Mouse (Mus musculus): ENCODE data around the gene Memo1. TPM values are rescaled to one million over a fixed set of nuclear protein-coding genes. Genes with fewer than 3 reads are reported as not detected.
"Not testable (repeated sequence)": the region's sequence is repeated elsewhere in the genome, so short reads cannot be mapped to it uniquely, and the experiment has no call there.

Memo1 gene
- polyA plus RNA-seq, 1 experiment: 18.4 TPM

DNA sequence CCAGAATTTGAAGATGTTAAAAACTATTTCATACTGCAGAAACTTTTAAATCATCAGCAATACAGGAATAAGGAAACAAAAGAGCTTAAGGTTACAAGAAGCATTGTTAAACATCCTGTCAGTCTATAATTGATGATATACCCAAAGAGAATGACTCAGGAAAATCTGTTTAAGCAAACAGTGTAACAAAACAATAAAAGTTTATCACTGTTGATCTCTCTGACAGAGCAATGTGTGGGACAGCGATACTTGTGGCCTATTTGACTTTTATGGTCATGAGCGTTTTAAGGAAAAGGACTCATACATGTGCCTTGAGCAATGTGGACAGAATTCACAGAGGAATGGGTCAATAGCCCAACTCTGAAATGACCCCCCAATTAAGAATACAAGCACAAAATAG is 78.0 kb downstream of the Memo1 start:
- Histone ChIP-seq H3K27me3 (ENCODE audit: control insufficient read depth) (no peaks in the 10 kb centered on the region), H3K9me3 (ENCODE audit: control insufficient read depth, low read length) (no peaks in the 10 kb centered on the region), H3K36me3 (ENCODE audit: control insufficient read depth) (peaks cover 68% of the 10 kb centered on the region), H3K4me1 (ENCODE audit: control insufficient read depth) (peaks cover 2% of the 10 kb centered on the region; the same call in 1 of the 2 replicates), H3K4me3 (replicated peaks) (no peak overlapping the region)
- TF ChIP-seq TAL1 (IDR thresholded peaks at IDR 0.05; ENCODE audit: low read length): no peak
- TF ChIP-seq GATA1 (IDR thresholded peaks at IDR 0.05; ENCODE audit: low read length): no peak

DNA sequence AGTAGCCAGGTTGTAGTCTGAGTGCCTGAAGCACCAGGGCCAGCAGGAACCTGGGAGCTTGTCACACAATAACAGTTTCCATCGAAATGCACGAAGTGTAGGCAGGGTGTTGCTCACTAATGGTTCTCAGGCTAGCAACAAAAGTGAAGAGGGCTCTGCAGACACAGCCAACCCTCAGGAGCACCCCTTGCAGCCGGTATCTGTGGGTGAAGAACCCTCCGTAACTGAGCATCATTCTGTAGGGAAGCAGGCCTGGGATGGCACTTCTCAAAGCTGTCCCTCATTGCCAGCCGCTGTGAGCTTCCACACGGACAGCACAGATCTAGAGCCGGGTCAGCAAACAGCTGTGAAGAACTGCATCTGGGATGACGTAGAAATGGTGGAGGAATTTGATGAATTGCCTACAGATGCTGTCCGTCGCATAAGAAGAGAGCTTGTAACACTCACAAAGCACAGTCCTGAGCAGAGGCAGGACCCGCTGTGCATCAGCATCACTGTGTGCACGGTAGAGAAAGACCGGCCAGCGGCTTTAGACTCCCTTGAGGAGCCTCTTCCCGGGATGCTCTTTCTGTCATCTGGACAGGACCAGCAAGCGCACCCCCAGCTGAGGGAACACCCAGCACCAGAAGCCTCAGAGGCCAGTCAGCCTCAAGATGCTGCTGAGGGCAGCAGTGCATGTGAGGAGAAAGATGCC is 82.3 kb downstream of the Memo1 start:
- H3K4me1 ChIP-seq (ENCODE audit: control insufficient read depth); H3K9me3 ChIP-seq (ENCODE audit: control insufficient read depth, low read length); H3K4me3 ChIP-seq (replicated peaks); H3K27me3 ChIP-seq (ENCODE audit: control insufficient read depth): not testable (repeated sequence)
- peaks cover 66% of the 10 kb centered on the region for H3K36me3 ChIP-seq (ENCODE audit: control insufficient read depth)

DNA sequence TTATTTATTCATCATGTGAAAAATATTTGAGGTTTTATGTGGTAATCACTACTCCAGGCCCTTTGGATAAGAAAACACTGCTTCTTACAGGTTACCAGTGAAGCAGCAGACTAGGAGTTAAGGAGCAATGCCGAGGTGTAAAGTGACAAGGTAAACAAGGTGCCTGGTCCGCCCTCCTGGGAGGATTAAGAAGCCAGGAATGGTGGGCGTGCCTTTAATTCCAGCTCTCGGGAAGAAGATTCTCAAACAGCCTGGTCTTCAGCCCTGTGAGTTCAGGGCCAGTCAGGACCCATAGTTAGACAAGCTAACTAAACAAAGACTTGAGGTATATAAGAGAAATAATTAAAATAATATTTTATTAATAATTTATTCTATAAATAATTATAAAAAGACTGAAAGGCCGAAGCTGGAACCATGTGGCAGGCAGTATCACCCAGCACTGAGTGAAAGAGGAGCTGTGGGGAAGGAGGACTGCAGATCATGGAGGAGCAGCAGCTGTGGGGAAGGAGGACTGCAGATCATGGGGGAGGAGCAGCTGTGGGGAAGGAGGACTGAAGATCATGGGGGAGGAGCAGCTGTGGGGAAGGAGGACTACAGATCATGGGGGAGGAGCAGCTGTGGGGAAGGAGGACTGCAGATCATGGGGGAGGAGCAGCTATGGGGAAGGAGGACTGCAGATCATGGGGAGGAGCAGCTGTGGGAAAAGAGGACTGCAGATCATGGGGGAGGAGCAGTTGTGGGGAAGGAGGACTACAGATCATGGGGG is 86.0 kb downstream of the Memo1 start:
- H3K4me3 ChIP-seq (replicated peaks): no peak overlapping the region
- TF ChIP-seq GATA1 (IDR thresholded peaks at IDR 0.05; ENCODE audit: low read length) (no peak), TAL1 (IDR thresholded peaks at IDR 0.05; ENCODE audit: low read length) (no peak)
- H3K4me1 ChIP-seq (ENCODE audit: control insufficient read depth): no peaks in the 10 kb centered on the region
- no peaks in the 10 kb centered on the region for H3K27me3 ChIP-seq (ENCODE audit: control insufficient read depth)
- H3K9me3 ChIP-seq (ENCODE audit: control insufficient read depth, low read length): no peaks in the 10 kb centered on the region
- H3K36me3 ChIP-seq (ENCODE audit: control insufficient read depth): peaks cover 63% of the 10 kb centered on the region

DNA sequence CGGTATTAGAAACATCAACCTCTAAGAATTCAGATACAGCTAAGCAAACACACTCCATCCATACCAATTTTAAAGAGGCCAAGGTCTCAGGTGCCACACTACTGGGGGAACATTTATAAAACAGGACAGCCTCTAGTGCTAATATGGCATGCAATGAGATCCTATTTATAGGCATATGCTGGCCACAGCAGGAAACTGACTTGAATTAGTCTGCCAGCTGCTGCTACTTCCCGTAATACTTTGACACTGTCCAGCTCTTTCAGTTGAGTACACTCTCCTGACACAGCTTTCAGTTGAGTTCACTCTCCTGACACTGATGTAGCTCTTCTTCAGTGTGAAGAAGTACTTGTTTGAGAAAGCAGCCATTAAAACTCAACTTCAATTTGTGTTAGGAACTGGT is 99.4 kb downstream of the Memo1 start:
- no peaks in the 10 kb centered on the region for H3K27me3 ChIP-seq (ENCODE audit: control insufficient read depth)
- H3K36me3 ChIP-seq (ENCODE audit: control insufficient read depth): peaks cover 63% of the 10 kb centered on the region
- no peak overlapping the region for H3K4me3 ChIP-seq (replicated peaks)
- no peaks in the 10 kb centered on the region for H3K9me3 ChIP-seq (ENCODE audit: control insufficient read depth, low read length)
- TF ChIP-seq GATA1 (IDR thresholded peaks at IDR 0.05; ENCODE audit: low read length) (no peak), TAL1 (IDR thresholded peaks at IDR 0.05; ENCODE audit: low read length) (no peak)
- H3K4me1 ChIP-seq (ENCODE audit: control insufficient read depth): no peaks in the 10 kb centered on the region

DNA sequence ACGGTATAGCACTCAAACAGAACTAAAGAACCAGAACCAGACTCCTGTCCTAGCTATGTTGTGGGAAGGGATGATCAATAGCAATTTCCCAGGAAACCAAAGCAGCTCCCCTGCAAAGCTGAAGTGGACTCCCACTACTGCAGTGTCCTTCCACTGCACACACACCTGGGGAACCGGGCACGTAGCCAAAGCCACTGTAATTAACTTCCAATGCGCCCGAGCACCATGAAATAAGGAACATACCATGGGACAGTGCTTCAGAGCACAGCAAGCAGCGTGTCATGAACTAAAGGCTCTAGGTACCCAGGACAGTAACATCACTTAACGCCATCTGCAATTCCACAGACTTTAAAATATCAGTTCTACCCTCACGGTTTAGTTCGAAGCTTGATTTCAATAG is 100.6 kb downstream of the Memo1 start:
- no peaks in the 10 kb centered on the region for H3K9me3 ChIP-seq (ENCODE audit: control insufficient read depth, low read length)
- TF ChIP-seq GATA1 (IDR thresholded peaks at IDR 0.05; ENCODE audit: low read length) (no peak), TAL1 (IDR thresholded peaks at IDR 0.05; ENCODE audit: low read length) (no peak)
- H3K27me3 ChIP-seq (ENCODE audit: control insufficient read depth): no peaks in the 10 kb centered on the region
- no peaks in the 10 kb centered on the region for H3K4me1 ChIP-seq (ENCODE audit: control insufficient read depth)
- H3K36me3 ChIP-seq (ENCODE audit: control insufficient read depth): peaks cover 64% of the 10 kb centered on the region
- no peak overlapping the region for H3K4me3 ChIP-seq (replicated peaks)

DNA sequence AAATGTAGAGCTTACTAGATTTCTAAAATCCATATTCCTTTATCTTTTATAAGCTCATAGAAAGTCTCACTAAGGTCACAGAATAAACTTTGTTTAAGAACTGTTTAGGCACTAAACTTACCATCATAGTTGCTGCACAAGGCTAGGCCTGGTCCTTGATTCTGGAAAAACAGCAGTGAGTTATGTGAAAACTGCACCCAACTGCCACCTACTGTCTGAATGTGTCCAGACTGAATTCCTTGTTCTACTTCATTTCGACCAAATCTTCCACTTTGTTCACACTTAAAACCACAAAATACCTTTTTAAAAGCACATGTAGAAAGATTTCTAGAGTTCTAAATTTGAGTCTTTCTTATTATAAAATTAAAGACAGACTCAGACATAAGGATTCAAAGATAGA is 101.9 kb downstream of the Memo1 start:
- Histone ChIP-seq H3K4me1 (ENCODE audit: control insufficient read depth) (no peaks in the 10 kb centered on the region), H3K27me3 (ENCODE audit: control insufficient read depth) (no peaks in the 10 kb centered on the region), H3K9me3 (ENCODE audit: control insufficient read depth, low read length) (no peaks in the 10 kb centered on the region), H3K4me3 (replicated peaks) (no peak overlapping the region), H3K36me3 (ENCODE audit: control insufficient read depth) (peaks cover 67% of the 10 kb centered on the region)
- no peak for TF ChIP-seq GATA1 (IDR thresholded peaks at IDR 0.05; ENCODE audit: low read length)
- no peak for TF ChIP-seq TAL1 (IDR thresholded peaks at IDR 0.05; ENCODE audit: low read length)

DNA sequence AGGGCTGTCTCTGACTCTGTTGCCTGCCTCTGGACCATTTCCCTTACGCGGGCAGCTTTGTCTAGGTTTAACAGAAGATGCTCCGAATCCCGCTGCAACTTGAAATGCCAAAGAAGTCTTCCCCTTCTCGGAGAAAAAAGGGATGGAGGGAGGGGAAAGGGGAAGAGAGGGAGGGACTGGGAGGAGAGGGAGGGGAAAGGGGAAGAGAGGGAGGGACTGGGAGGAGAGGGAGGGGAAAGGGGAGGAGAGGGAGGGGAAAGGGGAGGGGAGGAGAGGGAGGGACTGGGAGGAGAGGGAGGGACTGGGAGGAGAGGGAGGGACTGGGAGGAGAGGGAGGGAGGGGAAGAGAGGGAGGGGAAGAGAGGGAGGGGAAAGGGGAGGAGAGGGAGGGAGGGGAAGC is 103.9 kb downstream of the Memo1 start:
- H3K4me1 ChIP-seq (ENCODE audit: control insufficient read depth): no peaks in the 10 kb centered on the region
- H3K27me3 ChIP-seq (ENCODE audit: control insufficient read depth): no peaks in the 10 kb centered on the region
- H3K4me3 ChIP-seq (replicated peaks): no peak overlapping the region
- H3K36me3 ChIP-seq (ENCODE audit: control insufficient read depth): peaks cover 58% of the 10 kb centered on the region
- TF ChIP-seq TAL1 (IDR thresholded peaks at IDR 0.05; ENCODE audit: low read length): no peak
- TF ChIP-seq GATA1 (IDR thresholded peaks at IDR 0.05; ENCODE audit: low read length): no peak
- no peaks in the 10 kb centered on the region for H3K9me3 ChIP-seq (ENCODE audit: control insufficient read depth, low read length)

DNA sequence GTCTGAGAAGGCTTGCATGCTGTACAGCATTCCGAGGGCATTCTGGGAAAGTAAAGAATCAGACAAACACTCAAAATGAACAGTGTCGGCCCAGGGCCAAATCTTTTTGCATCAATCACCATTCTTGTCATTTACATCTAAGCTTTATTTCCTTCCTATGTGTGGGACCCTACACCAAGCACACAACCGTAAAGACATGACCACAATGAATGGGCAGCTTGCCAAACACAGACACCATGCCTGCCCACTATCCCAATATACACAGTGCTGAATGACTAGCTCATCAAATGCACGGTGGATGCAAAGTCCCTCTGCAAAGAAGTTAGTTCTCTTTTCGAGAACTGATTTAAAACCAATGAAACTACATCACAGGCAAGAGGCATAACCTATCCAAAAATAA is 109.1 kb downstream of the Memo1 start:
- H3K4me1 ChIP-seq (ENCODE audit: control insufficient read depth): peaks cover 3% of the 10 kb centered on the region; the same call in 1 of the 2 replicates
- H3K27me3 ChIP-seq (ENCODE audit: control insufficient read depth): no peaks in the 10 kb centered on the region

DNA sequence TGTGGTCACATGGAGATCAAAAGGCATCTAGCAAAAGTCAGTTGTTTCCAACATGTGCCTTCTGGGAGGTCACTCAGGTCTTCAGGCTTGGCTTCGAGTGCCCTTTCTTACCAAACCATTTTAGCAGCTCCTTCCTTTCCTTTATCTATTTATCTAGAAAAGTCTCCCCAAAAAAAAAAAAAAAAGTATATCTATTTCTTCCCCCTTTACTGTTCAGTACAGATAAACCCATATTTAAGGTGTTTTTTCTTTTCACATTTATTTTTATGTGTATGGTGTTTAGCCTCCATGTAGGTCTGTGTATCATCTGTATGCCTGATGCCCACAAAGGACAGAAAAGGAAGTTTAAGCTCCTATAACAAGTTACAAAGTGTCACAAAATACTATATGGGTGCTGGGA is 110.6 kb downstream of the Memo1 start:
- TF ChIP-seq TAL1 (IDR thresholded peaks at IDR 0.05; ENCODE audit: low read length) (no peak), GATA1 (IDR thresholded peaks at IDR 0.05; ENCODE audit: low read length) (no peak)
- Histone ChIP-seq H3K4me1 (ENCODE audit: control insufficient read depth) (peaks cover 3% of the 10 kb centered on the region; the same call in 1 of the 2 replicates), H3K36me3 (ENCODE audit: control insufficient read depth) (peaks cover 39% of the 10 kb centered on the region), H3K9me3 (ENCODE audit: control insufficient read depth, low read length) (no peaks in the 10 kb centered on the region), H3K27me3 (ENCODE audit: control insufficient read depth) (no peaks in the 10 kb centered on the region), H3K4me3 (replicated peaks) (no peak overlapping the region)

More for the DNA sequence above, 109.1 kb downstream of the Memo1 start:
- Histone ChIP-seq H3K36me3 (ENCODE audit: control insufficient read depth) (peaks cover 51% of the 10 kb centered on the region), H3K4me3 (replicated peaks) (no peak overlapping the region), H3K9me3 (ENCODE audit: control insufficient read depth, low read length) (no peaks in the 10 kb centered on the region)
- TF ChIP-seq GATA1 (IDR thresholded peaks at IDR 0.05; ENCODE audit: low read length): no peak
- TF ChIP-seq TAL1 (IDR thresholded peaks at IDR 0.05; ENCODE audit: low read length): no peak

Data from erythroblast, embryonic 14.5 days (primary cell).